ENCODE assay signal across 26 mouse cellular contexts in the genomic region with DNA sequence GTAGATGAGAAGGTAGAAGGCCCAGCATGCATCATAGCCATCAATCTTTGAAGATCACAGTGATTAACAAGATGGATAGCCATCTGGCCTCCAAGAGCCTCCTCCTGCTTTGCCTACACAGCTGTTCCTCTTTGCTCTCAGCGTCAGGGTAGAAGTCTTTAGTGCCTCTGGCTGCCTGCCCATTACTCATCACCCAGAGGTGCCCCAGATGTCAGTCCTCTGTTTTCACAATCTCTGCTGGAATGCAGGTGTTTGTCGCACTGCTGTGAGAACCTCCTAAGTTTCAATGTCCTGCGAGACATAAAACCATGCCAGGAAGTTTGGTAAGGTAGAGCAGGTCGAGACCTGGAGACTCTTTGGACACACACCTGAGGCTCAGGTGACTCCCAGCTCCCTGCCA. TPM values are rescaled to one million over a fixed set of nuclear protein-coding genes. Genes with fewer than 3 reads are reported as not detected.
DNase-seq lines count a peak whose midpoint lies in the region; TF ChIP-seq lines count a peak whose summit lies in the region.
"Had no signal": no experiment of that assay in that cellular context is flagged by ENCODE, and none has a peak within 500 bp of the region (broad histone marks: within the 10 kb centered on the region; RNA-seq: fewer than 3 reads in every experiment).

No protein-coding gene starts in this region.

- H3K36me3 ChIP-seq in kidney, adult 2 months (ENCODE audit: control insufficient read depth, insufficient read depth, low read length), result no peaks in the 10 kb centered on the region
- H3K36me3 ChIP-seq: embryonic facial prominence, embryonic 12.5 days; forebrain, embryonic 10.5 days; forebrain, embryonic 15.5 days; heart, embryonic 10.5 days; heart, embryonic 15.5 days; limb, embryonic 13.5 days; liver, embryonic 13.5 days; stomach, embryonic 15.5 days had no signal

- TF ChIP-seq CTCF in kidney, adult 2 months (conservative IDR thresholded peaks at IDR 0.05; ENCODE audit: insufficient read depth, insufficient read length, low read depth, low read length), result no peak

- DNase-seq in adrenal gland, postnatal 10 days, result peak; percentile 11
- no peak for DNase-seq in adrenal gland, adult 8-10 months
- peak; percentile 33 for DNase-seq in kidney, adult 2 months
- DNase-seq in kidney, postnatal 36 days, result no peak
- peak; percentile 16 for DNase-seq in thymus, postnatal 0 days (ENCODE audit: low spot score)
- DNase-seq in thymus, postnatal 36 days, result no peak
- DNase-seq in mesoderm, embryonic 11.5 days (ENCODE audit: low read depth, low spot score), result peak; percentile 44
- DNase-seq in T-cell, adult 2 months (ENCODE audit: low spot score), result no peak
- DNase-seq: cerebellum, adult 11 months; cerebellum, adult 9-11 months; gastrocnemius, adult 2 months; kidney, adult 8-10 months; liver, embryonic 13.5 days; lung, adult 18-20 months; right cerebral cortex, postnatal 25 days; thymus, postnatal 14 days had no signal

- H3K27ac ChIP-seq in kidney, adult 2 months (ENCODE audit: insufficient read depth, low read depth, low read length), result no peak overlapping the region
- H3K27ac ChIP-seq: embryonic facial prominence, embryonic 12.5 days; forebrain, embryonic 10.5 days; forebrain, embryonic 15.5 days; gastrocnemius, adult 2 months; heart, embryonic 10.5 days; heart, embryonic 15.5 days; layer of hippocampus, adult 2 months; limb, embryonic 13.5 days; liver, embryonic 13.5 days; macrophage; stomach, embryonic 15.5 days had no signal

- no peaks in the 10 kb centered on the region for H3K27me3 ChIP-seq in kidney, adult 2 months (replicated peaks; ENCODE audit: control insufficient read depth, insufficient read depth, low read length)
- H3K27me3 ChIP-seq: embryonic facial prominence, embryonic 12.5 days; forebrain, embryonic 15.5 days; heart, embryonic 15.5 days; limb, embryonic 13.5 days; liver, embryonic 13.5 days; Patski; stomach, embryonic 15.5 days had no signal

- WGBS in kidney, adult 2 months, result 42% methylated on average over 4 of the region's 4 CpGs

- no peak for TF ChIP-seq POLR2A in kidney, adult 2 months (IDR thresholded peaks at IDR 0.05; ENCODE audit: low read depth, low read length)

- H3K4me1 ChIP-seq in kidney, adult 2 months (ENCODE audit: control insufficient read depth, insufficient read depth, low read length), result peaks cover 9% of the 10 kb centered on the region
- H3K4me1 ChIP-seq: embryonic facial prominence, embryonic 12.5 days; heart, embryonic 15.5 days; liver, embryonic 13.5 days had no signal

- H3K4me3 ChIP-seq in kidney, adult 2 months (ENCODE audit: insufficient read depth, low read depth, low read length), result no peak overlapping the region
- H3K4me3 ChIP-seq: embryonic facial prominence, embryonic 12.5 days; forebrain, embryonic 10.5 days; forebrain, embryonic 15.5 days; gastrocnemius, adult 2 months; heart, embryonic 10.5 days; heart, embryonic 15.5 days; layer of hippocampus, adult 2 months; limb, embryonic 13.5 days; liver, embryonic 13.5 days; stomach, embryonic 15.5 days had no signal

RNA-seq across cellular contexts. Expression of a gene that starts 31.9 kb away (rescaled TPM):
- total RNA-seq in adrenal gland, postnatal 10 days (2021), result 10 to 100 TPM; 81.0 to 81.3 TPM
- total RNA-seq in adrenal gland, adult 8-10 months (2022), result 100 to 1,000 TPM in 1 of 4 experiments, 10 to 100 TPM in 3; 84.3 to 108 (median 91.7) TPM
- polyA plus RNA-seq in kidney, adult 2 months (2012; rRNA removed), result 137 and 158 TPM in 2 replicates
- 137 and 149 TPM in 2 replicates for polyA plus RNA-seq in thymus, postnatal 0 days (2015; fragmentation: Nextera tagmentation; extraction: Ambion mirVana)

Comparison
In these comparisons a context has a peak if more than half of its experiments do, and no peak if none do; other contexts are left out.
1. DNase-seq: peak in adrenal gland, postnatal 10 days (single experiment), kidney, adult 2 months (single experiment), thymus, postnatal 0 days (single experiment) and mesoderm, embryonic 11.5 days (single experiment); none in adrenal gland, adult 8-10 months (single experiment), kidney, postnatal 36 days (0 of 2), thymus, postnatal 36 days (0 of 2) and T-cell, adult 2 months (single experiment).